Mouse (Mus musculus): ENCODE measurements at regions not wholly inside any gene's neighbourhood (a gene's known extent, or its start where the extent isn't known, plus 50 kb on each side); places are given as distances from the start of the nearest gene placed in this dataset.

DNA sequence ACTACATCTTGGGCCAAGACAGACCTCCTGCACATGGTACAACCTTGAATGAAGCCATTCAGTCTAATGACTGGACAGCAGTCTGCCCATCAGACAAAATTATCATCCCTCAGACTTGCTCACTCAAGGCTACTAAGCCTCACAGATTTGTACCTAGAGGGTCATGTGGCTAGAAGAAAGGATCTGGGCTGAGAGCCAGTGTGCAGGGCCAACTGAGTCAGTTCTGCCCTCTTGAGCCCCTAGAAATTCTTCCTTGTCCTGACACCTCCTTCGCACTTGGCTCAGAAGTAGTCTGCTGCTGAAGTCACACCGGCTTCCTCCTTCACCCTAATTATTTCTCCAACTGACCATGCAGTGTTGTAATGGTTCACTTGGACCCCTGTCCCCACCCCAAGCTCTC, 207.5 kb downstream of the Qk start:
- Histone ChIP-seq H3K27me3 (ENCODE audit: control insufficient read depth, insufficient read depth, low read length) (no peaks in the 10 kb centered on the region), H3K9ac (replicated peaks; ENCODE audit: low read depth, low read length) (no peak overlapping the region), H3K4me2 (ENCODE audit: low read depth, low read length) (no peak overlapping the region), H3K27ac (ENCODE audit: low read depth, low read length) (no peak overlapping the region), H3K4me3 (ENCODE audit: low read depth, low read length) (no peak overlapping the region), H3K36me3 (ENCODE audit: control insufficient read depth, insufficient read depth, low read length) (no peaks in the 10 kb centered on the region), H3K9me3 (ENCODE audit: control insufficient read depth, low read length) (no peaks in the 10 kb centered on the region), H3K4me1 (ENCODE audit: control insufficient read depth, insufficient read depth, low read length) (no peaks in the 10 kb centered on the region)
- ATAC-seq (ENCODE audit: low read depth), result no peak
- WGBS, result 96% methylated on average over 2 of the region's 2 CpGs

DNA sequence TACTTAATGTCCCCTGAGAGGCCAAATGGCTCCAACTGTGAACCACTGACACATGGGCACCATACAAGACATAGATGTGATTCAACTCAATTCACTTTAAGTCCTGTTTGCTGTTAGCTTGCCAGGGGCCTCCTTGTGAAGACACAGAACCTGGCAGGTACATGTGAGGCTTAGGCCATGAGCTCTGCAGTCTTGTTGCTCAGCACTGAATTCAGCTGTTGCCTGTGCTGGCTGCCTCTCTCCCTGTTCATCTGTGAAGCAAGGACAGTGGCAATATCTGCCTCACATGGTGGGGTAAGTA, 209.3 kb downstream of the Qk start:
- Histone ChIP-seq H3K36me3 (ENCODE audit: control insufficient read depth, insufficient read depth, low read length) (no peaks in the 10 kb centered on the region), H3K4me1 (ENCODE audit: control insufficient read depth, insufficient read depth, low read length) (no peaks in the 10 kb centered on the region), H3K4me3 (ENCODE audit: low read depth, low read length) (no peak overlapping the region), H3K27ac (ENCODE audit: low read depth, low read length) (peak overlapping the region; percentile 28), H3K9ac (replicated peaks; ENCODE audit: low read depth, low read length) (no peak overlapping the region), H3K9me3 (ENCODE audit: control insufficient read depth, low read length) (no peaks in the 10 kb centered on the region), H3K27me3 (ENCODE audit: control insufficient read depth, insufficient read depth, low read length) (no peaks in the 10 kb centered on the region), H3K4me2 (ENCODE audit: low read depth, low read length) (no peak overlapping the region)
- no peak for ATAC-seq (ENCODE audit: low read depth)

DNA sequence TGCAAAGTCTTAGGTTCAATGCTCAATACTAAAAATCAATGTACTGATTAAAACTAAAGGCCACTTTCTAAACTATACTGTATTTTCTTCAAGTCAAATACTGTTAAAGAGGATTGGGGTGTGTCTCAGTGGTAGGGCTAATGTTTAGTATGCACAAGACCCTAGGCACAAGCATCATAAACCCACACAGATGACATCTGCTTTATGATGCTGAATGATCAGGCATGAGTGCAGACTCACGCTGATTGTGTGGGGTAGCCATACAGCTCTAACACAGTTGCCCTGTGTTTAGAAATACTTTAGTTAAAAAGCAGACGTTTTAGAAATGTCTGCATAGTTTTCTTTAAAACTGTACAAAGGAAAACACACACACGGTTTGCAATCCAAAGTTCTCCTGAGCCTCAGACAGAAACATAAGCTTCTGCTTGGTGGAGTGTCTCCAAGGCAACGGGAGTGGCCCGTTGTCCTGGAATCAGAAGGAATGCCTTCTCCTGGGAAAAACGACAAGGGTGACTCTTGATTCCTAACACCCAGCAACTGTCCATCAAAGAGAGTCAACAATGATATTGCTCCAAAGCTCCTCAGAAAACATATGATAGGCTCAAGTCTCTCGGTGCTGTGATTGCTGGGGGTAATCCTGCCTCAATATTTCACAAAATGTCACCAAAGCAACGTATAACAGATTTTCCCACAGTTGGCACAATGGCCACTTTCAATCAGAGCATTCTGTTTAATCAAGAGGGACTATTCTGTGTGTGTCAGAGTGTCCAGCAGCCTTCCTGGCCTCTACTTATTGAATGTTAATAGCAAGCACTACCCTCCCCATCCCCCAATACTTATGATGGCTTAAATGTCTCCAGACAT, 209.9 kb downstream of the Qk start:
- Histone ChIP-seq H3K4me2 (ENCODE audit: low read depth, low read length) (no peak overlapping the region), H3K9ac (replicated peaks; ENCODE audit: low read depth, low read length) (no peak overlapping the region), H3K9me3 (ENCODE audit: control insufficient read depth, low read length) (no peaks in the 10 kb centered on the region), H3K27ac (ENCODE audit: low read depth, low read length) (peak overlapping the region; percentile 28), H3K36me3 (ENCODE audit: control insufficient read depth, insufficient read depth, low read length) (no peaks in the 10 kb centered on the region), H3K27me3 (ENCODE audit: control insufficient read depth, insufficient read depth, low read length) (no peaks in the 10 kb centered on the region), H3K4me1 (ENCODE audit: control insufficient read depth, insufficient read depth, low read length) (no peaks in the 10 kb centered on the region), H3K4me3 (ENCODE audit: low read depth, low read length) (no peak overlapping the region)
- WGBS, result 27% methylated on average over 8 of the region's 8 CpGs
- no peak; the same call in 1 of the 2 replicates for ATAC-seq (ENCODE audit: low read depth)

DNA sequence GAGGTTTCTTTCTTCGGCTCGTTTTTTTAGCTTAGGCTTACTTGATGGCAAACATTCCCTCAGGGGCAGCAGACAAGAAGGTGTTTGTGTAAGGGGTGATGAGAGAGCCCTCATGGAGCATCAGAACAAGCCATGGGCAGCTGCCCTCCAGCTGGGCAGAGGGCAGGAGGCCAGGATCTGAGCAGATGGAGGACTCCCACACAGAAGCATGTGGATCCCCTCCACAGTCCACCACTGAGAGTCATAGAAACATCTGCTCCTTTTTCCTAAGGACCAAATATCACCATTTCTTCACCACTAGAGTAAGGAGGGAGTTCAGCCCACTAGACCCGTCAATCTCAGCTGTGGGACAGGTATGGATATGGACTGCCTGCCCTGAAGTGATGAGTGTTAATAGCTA, 214.4 kb downstream of the Qk start:
- H3K9me3 ChIP-seq (ENCODE audit: control insufficient read depth, low read length), result no peaks in the 10 kb centered on the region
- H3K9ac ChIP-seq (replicated peaks; ENCODE audit: low read depth, low read length), result no peak overlapping the region
- no peak overlapping the region for H3K27ac ChIP-seq (ENCODE audit: low read depth, low read length)
- H3K4me3 ChIP-seq (ENCODE audit: low read depth, low read length), result no peak overlapping the region
- 81% methylated on average over 3 of the region's 3 CpGs for WGBS
- no peak for ATAC-seq (ENCODE audit: low read depth)
- H3K4me2 ChIP-seq (ENCODE audit: low read depth, low read length), result no peak overlapping the region
- no peaks in the 10 kb centered on the region for H3K36me3 ChIP-seq (ENCODE audit: control insufficient read depth, insufficient read depth, low read length)
- no peaks in the 10 kb centered on the region for H3K4me1 ChIP-seq (ENCODE audit: control insufficient read depth, insufficient read depth, low read length)
- no peaks in the 10 kb centered on the region for H3K27me3 ChIP-seq (ENCODE audit: control insufficient read depth, insufficient read depth, low read length)

DNA sequence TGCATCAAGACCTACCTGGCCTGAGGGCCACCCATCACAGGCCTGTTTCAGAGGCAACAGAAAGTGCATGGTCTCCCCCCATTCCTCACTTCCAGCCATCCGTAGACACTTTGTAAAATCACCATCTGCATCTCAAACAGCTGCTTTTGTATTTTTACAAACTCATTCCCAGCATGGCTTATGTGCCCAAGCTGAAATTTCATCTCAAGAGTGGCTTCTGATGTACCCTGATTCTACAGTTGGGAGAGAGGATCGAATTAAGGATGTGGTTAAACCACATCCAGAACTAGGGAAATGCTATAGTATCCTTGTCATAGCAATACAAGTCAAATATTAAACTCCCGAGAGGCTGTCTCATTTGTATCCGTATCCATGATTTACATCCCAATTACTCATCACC, 221.5 kb downstream of the Qk start:
- 77% methylated on average over 4 of the region's 4 CpGs for WGBS
- H3K4me2 ChIP-seq (ENCODE audit: low read depth, low read length), result no peak overlapping the region
- no peaks in the 10 kb centered on the region for H3K36me3 ChIP-seq (ENCODE audit: control insufficient read depth, insufficient read depth, low read length)
- no peaks in the 10 kb centered on the region for H3K4me1 ChIP-seq (ENCODE audit: control insufficient read depth, insufficient read depth, low read length)
- H3K9ac ChIP-seq (replicated peaks; ENCODE audit: low read depth, low read length), result no peak overlapping the region
- H3K9me3 ChIP-seq (ENCODE audit: control insufficient read depth, low read length), result no peaks in the 10 kb centered on the region
- H3K27ac ChIP-seq (ENCODE audit: low read depth, low read length), result no peak overlapping the region
- no peak for ATAC-seq (ENCODE audit: low read depth)
- no peak overlapping the region for H3K4me3 ChIP-seq (ENCODE audit: low read depth, low read length)
- no peaks in the 10 kb centered on the region for H3K27me3 ChIP-seq (ENCODE audit: control insufficient read depth, insufficient read depth, low read length)

DNA sequence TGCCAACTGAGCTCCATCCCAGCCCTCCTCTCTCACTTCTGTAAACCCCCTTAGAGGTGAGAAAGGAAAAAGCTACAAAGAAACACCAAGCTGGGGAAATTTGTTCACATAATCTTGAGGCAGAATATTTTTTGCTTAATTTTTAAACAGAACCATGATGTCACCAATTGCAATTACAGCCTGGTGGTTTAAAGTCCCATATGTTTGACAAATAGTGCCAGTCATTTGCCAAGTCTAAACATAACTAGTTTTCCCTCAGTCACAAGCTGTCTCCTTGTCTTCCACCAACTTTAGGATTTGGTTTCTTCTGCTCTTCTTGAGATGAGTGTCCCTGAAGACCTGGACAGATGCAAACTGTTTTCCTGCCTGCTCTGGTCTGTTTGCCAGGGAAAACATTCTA, 222.0 kb downstream of the Qk start:
- ATAC-seq (ENCODE audit: low read depth), result no peak
- H3K4me1 ChIP-seq (ENCODE audit: control insufficient read depth, insufficient read depth, low read length), result no peaks in the 10 kb centered on the region
- H3K27ac ChIP-seq (ENCODE audit: low read depth, low read length), result no peak overlapping the region
- no peaks in the 10 kb centered on the region for H3K27me3 ChIP-seq (ENCODE audit: control insufficient read depth, insufficient read depth, low read length)
- H3K9me3 ChIP-seq (ENCODE audit: control insufficient read depth, low read length), result no peaks in the 10 kb centered on the region
- H3K36me3 ChIP-seq (ENCODE audit: control insufficient read depth, insufficient read depth, low read length), result no peaks in the 10 kb centered on the region
- H3K4me2 ChIP-seq (ENCODE audit: low read depth, low read length), result no peak overlapping the region
- no peak overlapping the region for H3K9ac ChIP-seq (replicated peaks; ENCODE audit: low read depth, low read length)
- H3K4me3 ChIP-seq (ENCODE audit: low read depth, low read length), result no peak overlapping the region

DNA sequence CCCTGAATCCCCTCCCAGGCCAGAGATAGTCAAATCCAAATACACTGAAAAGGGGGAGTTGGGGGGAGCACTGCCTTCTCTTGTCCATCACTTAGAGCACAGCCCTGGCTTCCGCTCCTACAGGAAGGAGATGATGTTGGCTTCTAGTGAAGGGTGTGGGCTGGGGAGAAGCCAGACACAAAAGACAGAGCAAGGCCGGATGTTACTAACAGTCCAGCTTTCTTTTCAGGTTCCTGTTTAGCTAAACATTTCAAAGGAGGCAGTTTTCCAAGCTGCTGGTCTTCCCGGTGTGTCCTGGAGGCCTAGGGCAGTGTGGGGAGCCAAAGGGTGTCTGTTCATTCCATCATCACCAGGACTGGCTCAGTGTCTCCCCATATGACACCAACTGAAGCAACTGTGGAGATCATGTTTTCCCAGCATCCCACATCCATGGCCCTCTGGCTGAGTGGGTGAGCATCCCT, 223.8 kb downstream of the Qk start:
- Histone ChIP-seq H3K27me3 (ENCODE audit: control insufficient read depth, insufficient read depth, low read length) (no peaks in the 10 kb centered on the region), H3K9me3 (ENCODE audit: control insufficient read depth, low read length) (no peaks in the 10 kb centered on the region), H3K4me1 (ENCODE audit: control insufficient read depth, insufficient read depth, low read length) (no peaks in the 10 kb centered on the region), H3K4me2 (ENCODE audit: low read depth, low read length) (no peak overlapping the region), H3K36me3 (ENCODE audit: control insufficient read depth, insufficient read depth, low read length) (no peaks in the 10 kb centered on the region), H3K27ac (ENCODE audit: low read depth, low read length) (no peak overlapping the region), H3K4me3 (ENCODE audit: low read depth, low read length) (no peak overlapping the region), H3K9ac (replicated peaks; ENCODE audit: low read depth, low read length) (no peak overlapping the region)
- 91% methylated on average over 3 of the region's 3 CpGs for WGBS
- ATAC-seq (ENCODE audit: low read depth), result no peak

DNA sequence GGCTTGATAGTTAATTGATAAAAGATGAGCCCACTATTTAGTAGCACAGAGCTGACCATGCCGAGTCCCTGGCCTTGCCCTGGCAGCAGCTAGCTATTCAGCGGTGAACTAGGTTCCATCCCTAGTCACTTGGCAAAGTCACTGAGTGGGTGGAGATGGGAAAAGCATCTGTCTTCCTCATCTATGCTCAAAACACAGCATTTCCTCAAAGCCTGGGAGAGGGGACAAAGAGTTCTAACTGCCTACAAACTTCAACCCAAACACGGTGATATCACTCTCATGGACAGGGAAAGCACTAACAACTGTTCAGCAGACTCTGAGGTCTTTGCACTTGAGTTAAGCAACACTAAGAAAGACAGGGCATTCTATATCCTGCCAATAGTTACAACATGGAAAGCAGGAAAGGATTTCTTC, 225.5 kb downstream of the Qk start:
- Histone ChIP-seq H3K4me3 (ENCODE audit: low read depth, low read length) (no peak overlapping the region), H3K27ac (ENCODE audit: low read depth, low read length) (no peak overlapping the region), H3K4me1 (ENCODE audit: control insufficient read depth, insufficient read depth, low read length) (no peaks in the 10 kb centered on the region), H3K4me2 (ENCODE audit: low read depth, low read length) (no peak overlapping the region), H3K9ac (replicated peaks; ENCODE audit: low read depth, low read length) (no peak overlapping the region), H3K36me3 (ENCODE audit: control insufficient read depth, insufficient read depth, low read length) (no peaks in the 10 kb centered on the region), H3K27me3 (ENCODE audit: control insufficient read depth, insufficient read depth, low read length) (no peaks in the 10 kb centered on the region), H3K9me3 (ENCODE audit: control insufficient read depth, low read length) (no peaks in the 10 kb centered on the region)
- WGBS, result 66% methylated on average over 3 of the region's 3 CpGs
- ATAC-seq (ENCODE audit: low read depth), result no peak

DNA sequence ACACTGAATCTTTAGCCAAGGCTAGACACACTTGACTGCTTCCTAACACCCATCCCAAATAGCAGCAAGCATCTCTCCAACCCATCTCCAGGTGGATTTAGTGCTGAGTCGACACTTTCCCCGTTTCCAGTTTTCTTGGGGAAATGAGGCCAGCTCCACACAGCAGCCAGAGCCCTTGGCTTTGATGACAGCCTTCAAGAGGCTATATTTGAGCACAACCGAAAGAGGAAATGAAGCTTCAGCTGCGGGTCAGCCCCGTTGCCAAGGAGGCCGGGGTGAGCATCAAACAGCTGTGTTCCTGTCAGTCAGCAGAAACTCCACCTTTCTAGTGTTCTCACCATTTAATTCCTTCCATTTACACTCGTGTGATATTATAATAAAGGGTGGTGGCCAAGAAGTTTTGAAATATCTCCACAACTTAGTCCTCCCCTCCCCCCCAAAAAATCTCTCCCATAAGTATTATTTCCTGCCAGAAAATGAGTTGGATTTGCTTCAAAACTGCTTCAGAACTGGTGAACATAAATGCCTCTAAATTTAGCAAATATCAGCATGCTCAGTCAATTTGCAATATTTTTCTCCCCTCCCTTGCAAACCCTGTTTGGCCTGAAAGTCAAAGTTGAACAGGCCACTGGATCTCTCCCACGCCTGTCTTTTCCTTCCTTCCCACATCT, 226.1 kb downstream of the Qk start:
- H3K27me3 ChIP-seq (ENCODE audit: control insufficient read depth, insufficient read depth, low read length), result no peaks in the 10 kb centered on the region
- H3K36me3 ChIP-seq (ENCODE audit: control insufficient read depth, insufficient read depth, low read length), result no peaks in the 10 kb centered on the region
- WGBS, result 78% methylated on average over 8 of the region's 8 CpGs
- no peak for ATAC-seq (ENCODE audit: low read depth)
- H3K9me3 ChIP-seq (ENCODE audit: control insufficient read depth, low read length), result no peaks in the 10 kb centered on the region
- no peak overlapping the region for H3K27ac ChIP-seq (ENCODE audit: low read depth, low read length)
- H3K9ac ChIP-seq (replicated peaks; ENCODE audit: low read depth, low read length), result no peak overlapping the region
- H3K4me1 ChIP-seq (ENCODE audit: control insufficient read depth, insufficient read depth, low read length), result no peaks in the 10 kb centered on the region
- no peak overlapping the region for H3K4me3 ChIP-seq (ENCODE audit: low read depth, low read length)
- no peak overlapping the region for H3K4me2 ChIP-seq (ENCODE audit: low read depth, low read length)
